Mouse (Mus musculus): ENCODE data around the gene Cmtr2. TPM values are rescaled to one million over a fixed set of nuclear protein-coding genes. Genes with fewer than 3 reads are reported as not detected.

The Cmtr2 gene
- total RNA-seq, 1 experiment from 2014 or later = 13.8 TPM

DNA sequence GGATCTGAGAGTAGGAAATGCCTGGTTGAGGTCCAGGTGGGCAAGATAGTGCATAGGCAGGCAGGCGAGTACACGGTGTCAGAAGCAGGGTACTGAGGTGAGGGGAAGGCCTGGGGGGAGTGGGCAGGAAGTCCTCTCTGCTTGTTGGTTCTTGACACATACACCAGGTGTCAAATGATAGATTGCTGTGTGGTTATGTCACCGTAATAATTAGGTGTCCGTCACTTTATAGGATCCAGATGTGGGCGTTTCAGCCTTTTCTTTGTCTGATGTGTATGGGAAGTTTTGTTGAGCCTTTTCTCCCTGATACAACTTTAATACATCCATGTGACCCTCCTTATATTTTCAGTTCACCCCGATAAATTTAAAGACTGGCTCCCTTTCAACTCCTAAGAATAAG, 31.8 kb downstream of the Cmtr2 start:
- ATAC-seq (replicated peaks; ENCODE audit: low read depth, poor library complexity, severe bottlenecking) = no peak

DNA sequence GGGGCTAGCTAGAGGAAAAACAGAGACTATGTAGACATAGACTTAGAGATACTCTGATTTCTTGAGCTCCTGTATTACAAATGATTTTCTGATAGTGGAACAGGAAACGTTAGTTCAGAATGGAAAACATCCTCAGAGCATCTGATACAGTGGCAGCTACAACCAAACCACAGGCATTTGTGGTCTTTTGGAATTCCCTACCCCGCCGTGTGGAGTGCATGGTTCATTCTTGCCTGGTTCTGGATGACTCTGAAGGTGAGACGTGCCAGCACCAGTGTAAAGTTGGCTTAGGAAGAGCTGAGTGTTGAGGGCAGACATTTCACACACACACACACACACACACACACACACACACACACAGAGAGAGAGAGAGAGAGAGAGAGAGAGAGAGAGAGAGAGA, 38.5 kb downstream of the Cmtr2 start:
- ATAC-seq (replicated peaks; ENCODE audit: low read depth, poor library complexity, severe bottlenecking) = no peak

DNA sequence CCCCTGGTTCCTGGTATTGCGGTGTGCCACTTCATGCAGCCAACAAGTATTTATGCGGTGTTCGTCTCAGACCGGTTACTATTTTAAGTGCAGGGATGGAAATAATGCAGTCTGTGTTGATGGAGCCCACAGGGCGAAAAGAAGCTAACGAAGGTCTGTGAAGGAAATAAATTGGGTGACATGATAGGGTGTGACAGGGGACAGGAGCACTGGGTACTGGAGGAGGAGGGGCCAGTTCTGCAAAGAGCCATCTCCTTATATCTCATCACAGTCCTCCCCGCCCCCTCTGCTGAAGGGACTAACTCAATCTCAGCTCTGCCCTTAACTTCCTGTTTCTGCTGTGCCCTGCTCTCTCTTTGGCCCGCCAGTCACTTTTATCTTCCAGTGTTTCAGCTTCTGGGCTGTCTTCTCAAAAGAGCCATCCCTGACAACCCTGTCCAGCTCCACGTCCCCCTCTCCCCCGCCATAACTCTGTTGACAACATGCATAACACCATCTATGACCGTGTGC, 50.4 kb downstream of the Cmtr2 start:
- ATAC-seq (replicated peaks; ENCODE audit: low read depth, poor library complexity, severe bottlenecking) = no peak

- no peak for ATAC-seq (replicated peaks; ENCODE audit: low read depth, poor library complexity, severe bottlenecking)
These were observed 51.3 kb downstream of the Cmtr2 start, which contains the start of gene Hydin for GRCm38 (mm10) chr8:110266741-110267140. Gene Hydin (plus strand): TSS chr8:110266977.

- no peak for ATAC-seq (replicated peaks; ENCODE audit: low read depth, poor library complexity, severe bottlenecking)
These were observed 51.8 kb downstream of the Cmtr2 start for GRCm38 (mm10) chr8:110267268-110267667.

DNA sequence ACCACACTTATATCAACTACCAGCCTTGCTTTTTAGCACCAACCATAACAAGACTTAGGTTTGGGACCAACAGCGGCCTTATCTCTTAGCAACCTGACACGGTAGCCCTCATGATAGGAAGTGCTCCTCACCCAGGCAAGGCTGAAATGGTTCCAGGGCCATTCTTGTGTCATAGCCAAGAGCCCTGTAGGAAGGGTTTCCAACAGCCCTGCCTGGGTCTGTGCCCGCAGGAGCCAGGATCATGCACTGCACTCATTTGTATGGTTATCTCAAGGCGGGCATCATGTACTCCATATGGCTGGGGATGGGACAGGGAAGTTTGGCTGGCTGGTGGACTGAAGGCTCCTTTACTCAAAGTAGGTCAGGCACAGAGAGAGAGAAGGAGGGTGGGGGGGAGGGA, 55.2 kb downstream of the Cmtr2 start:
- no peak for ATAC-seq (replicated peaks; ENCODE audit: low read depth, poor library complexity, severe bottlenecking)

DNA sequence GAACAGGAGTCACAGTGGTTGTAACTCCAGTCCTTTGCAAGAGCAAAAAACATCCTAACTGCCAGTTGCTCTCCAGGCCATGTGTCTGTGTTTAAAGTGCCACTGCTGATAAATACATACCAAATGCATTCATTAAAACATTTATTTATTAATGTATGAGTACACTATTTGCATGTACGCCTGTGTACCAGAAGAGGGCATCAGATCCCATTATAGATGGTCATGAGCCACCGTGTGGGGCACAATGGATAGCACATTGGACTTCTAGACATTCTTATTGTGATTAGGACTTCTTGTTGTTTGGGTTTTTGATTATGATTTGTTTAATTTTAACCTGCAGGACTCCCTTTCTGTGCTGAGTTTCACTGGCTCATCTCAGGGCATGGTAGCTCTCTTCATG, 57.9 kb downstream of the Cmtr2 start:
- no peak for ATAC-seq (replicated peaks; ENCODE audit: low read depth, poor library complexity, severe bottlenecking)

Other genes with a start within 250 kb of the Cmtr2 start
- not detected in 2 replicates for gene Tat, start 225.2 kb upstream of the Cmtr2 start, total RNA-seq (2017)
- not detected in 2 replicates for gene Chst4, start 175.9 kb upstream of the Cmtr2 start, total RNA-seq (2017)
- gene Zfp612, start 135.9 kb upstream of the Cmtr2 start, total RNA-seq (2017) = 0.18 and 0.34 TPM in 2 replicates
- not detected in 2 replicates for gene Gm21964, start 114.5 kb upstream of the Cmtr2 start, total RNA-seq (2017)
- not detected in 2 replicates for gene Gm17720, start 112.9 kb upstream of the Cmtr2 start, total RNA-seq (2017)
- not detected in 2 replicates for gene Calb2, start 47.5 kb upstream of the Cmtr2 start, total RNA-seq (2017)
- not detected in 2 replicates for gene Hydin, start 51.3 kb downstream of the Cmtr2 start, total RNA-seq (2017)